Mouse (Mus musculus) neural tube, embryonic 11.5 days (tissue): Measurements from ENCODE around the gene Zfp710. TPM values are rescaled to one million over a fixed set of nuclear protein-coding genes. Genes with fewer than 3 reads are reported as not detected.
A peak's percentile ranks its signal among the peaks of the same experiment; 100 is the strongest.

Experiments used
- ATAC-seq: fragments of 200-750 bp; cut with Nextera tagmentation; 2 replicates; pipeline ENCODE4 v1.8.0; 2017; ENCODE audit warnings: moderate number of reproducible peaks, mild to moderate bottlenecking, moderate TSS enrichment, moderate library complexity; ENCODE audit not compliant: insufficient read depth, low FRiP score, low TSS enrichment
- DNase-seq: peaks from one replicate; pipeline ENCODE4 v3.0.0-alpha.2; 2015; ENCODE audit warnings: low spot score
- H3K27ac ChIP-seq: fragments of 300-500 bp; sonication (generic); 2 replicates; pipeline ENCODE4 v1.5.1; 2014; ENCODE audit warnings: low read depth, mild to moderate bottlenecking, low read length
- H3K27me3 ChIP-seq: fragments of 300-500 bp; sonication (generic); 2 replicates; pipeline ENCODE4 v1.6.1; 2014; ENCODE audit warnings: mild to moderate bottlenecking, low read length, mixed read lengths; ENCODE audit not compliant: control insufficient read depth, insufficient read depth
- H3K36me3 ChIP-seq: fragments of 300-500 bp; sonication (generic); 2 replicates; pipeline ENCODE4 v1.6.1; 2014; ENCODE audit warnings: mild to moderate bottlenecking, low read length, moderate library complexity, mixed read lengths; ENCODE audit not compliant: control insufficient read depth, insufficient read depth
- H3K4me1 ChIP-seq: fragments of 300-500 bp; sonication (generic); 2 replicates; pipeline ENCODE4 v1.6.1; 2014; ENCODE audit warnings: low read length, mixed read lengths; ENCODE audit not compliant: control insufficient read depth, insufficient read depth
- H3K4me2 ChIP-seq: fragments of 300-500 bp; sonication (generic); 2 replicates; pipeline ENCODE4 v1.6.1; 2014; ENCODE audit warnings: low read depth, mild to moderate bottlenecking, moderate library complexity
- H3K4me3 ChIP-seq: fragments of 300-500 bp; sonication (generic); 2 replicates; pipeline ENCODE4 v1.5.1; 2014; ENCODE audit warnings: low read depth, low read length
- H3K9ac ChIP-seq: fragments of 300-500 bp; sonication (generic); 2 replicates; pipeline ENCODE4 v1.6.1; 2014; ENCODE audit warnings: mild to moderate bottlenecking, low read length
- H3K9me3 ChIP-seq: fragments of 300-500 bp; sonication (generic); 2 replicates; pipeline ENCODE4 v1.6.1; 2016; ENCODE audit warnings: low read length; ENCODE audit not compliant: control insufficient read depth
- WGBS: fragments of 180-500 bp; shearing (Covaris S2); extraction: QIAGEN DNeasy Blood & Tissue Kit; methylation state at CpG from one replicate; pipeline ENCODE4 v1.1.7; 2014; 5-methylcytosine and 5-hydroxymethylcytosine counted together
- polyA plus RNA-seq: library from polyadenylated mRNA; unstranded; fragments of >200 nt; fragmentation: Nextera tagmentation; extraction: Ambion mirVana; gene quantifications from 2 replicates; pipeline ENCODE4 v1.2.1, GENCODE M21; 2014

Gene Zfp710
- polyA plus RNA-seq, 1 experiment from 2014 or later = 21.9 TPM

DNA sequence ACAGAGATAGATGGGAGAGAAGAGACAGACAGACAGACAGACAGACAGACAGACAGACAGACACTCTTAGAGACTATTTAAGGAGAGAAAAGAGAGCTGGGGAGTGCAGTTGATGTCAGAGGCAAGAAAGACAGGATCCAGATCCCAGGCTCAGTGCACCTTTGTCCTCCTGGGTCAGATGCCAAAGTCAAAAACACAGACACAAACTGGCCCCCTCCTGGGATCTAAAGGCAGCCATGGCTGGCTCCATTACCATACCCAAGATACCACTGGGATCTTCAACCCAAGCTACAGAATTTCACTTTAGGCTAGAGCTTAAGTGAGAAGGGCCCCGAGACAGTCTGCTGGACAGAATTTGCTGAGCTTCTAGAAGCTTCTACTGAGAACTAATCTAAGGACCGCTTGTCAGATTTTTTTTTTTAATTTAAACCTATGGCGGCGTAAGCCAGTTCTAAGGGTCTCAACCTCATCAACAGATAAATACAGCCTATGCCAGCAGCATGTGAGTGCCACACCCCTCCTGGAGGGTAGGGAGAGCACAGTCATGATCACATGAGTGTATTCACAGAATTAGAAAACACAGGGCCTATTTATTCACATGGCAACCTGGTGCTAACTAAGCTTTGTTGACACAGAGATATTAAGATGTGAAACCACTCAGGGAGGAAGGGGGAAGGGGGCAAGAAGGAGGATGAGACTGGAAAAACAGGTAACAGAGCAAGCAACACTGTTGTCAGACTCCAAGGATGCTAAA, 81.2 kb downstream of the Zfp710 start:
- H3K36me3 ChIP-seq = peaks cover 8% of the 10 kb centered on the region; the same call in 1 of the 2 replicates
- WGBS = 93% methylated on average over 4 of the region's 4 CpGs
- H3K9me3 ChIP-seq = no peaks in the 10 kb centered on the region
- H3K27me3 ChIP-seq = no peaks in the 10 kb centered on the region
- no peak overlapping the region for H3K27ac ChIP-seq
- H3K4me1 ChIP-seq = no peaks in the 10 kb centered on the region
- DNase-seq (no peak), ATAC-seq (no peak)
- H3K9ac ChIP-seq = no peak overlapping the region
- no peak overlapping the region for H3K4me2 ChIP-seq
- no peak overlapping the region for H3K4me3 ChIP-seq

DNA sequence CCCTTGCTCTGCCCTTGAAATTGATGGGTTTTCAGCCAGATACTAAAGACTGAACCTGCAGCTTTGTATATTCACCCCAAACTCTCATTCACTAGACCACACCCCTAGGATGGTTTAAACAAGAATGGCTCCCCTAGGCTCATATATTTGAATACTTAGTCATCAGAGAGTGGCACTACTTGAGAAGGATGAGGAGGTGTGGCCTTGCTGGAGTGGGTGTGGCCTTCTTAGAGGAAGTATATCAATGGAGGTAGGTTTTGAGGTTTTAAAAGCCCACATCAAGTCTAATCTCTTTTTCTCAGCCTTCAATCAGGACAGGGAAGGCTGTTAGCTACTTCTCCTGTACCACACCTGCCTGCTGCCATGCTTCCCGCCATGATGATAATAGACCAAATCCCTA, 81.8 kb downstream of the Zfp710 start:
- no peaks in the 10 kb centered on the region; the same call in 1 of the 2 replicates for H3K4me1 ChIP-seq
- 0 out of 2 replicates have a peak, but pooled peaks cover 4% of the 10 kb centered on the region for H3K36me3 ChIP-seq
- no peak overlapping the region for H3K4me2 ChIP-seq
- ATAC-seq = no peak
- H3K27me3 ChIP-seq = no peaks in the 10 kb centered on the region
- H3K27ac ChIP-seq = no peak overlapping the region
- no peak overlapping the region for H3K4me3 ChIP-seq
- no peak overlapping the region for H3K9ac ChIP-seq
- H3K9me3 ChIP-seq = no peaks in the 10 kb centered on the region
- 100% methylated on average over 1 of the region's 1 CpGs for WGBS
- no peak for DNase-seq

DNA sequence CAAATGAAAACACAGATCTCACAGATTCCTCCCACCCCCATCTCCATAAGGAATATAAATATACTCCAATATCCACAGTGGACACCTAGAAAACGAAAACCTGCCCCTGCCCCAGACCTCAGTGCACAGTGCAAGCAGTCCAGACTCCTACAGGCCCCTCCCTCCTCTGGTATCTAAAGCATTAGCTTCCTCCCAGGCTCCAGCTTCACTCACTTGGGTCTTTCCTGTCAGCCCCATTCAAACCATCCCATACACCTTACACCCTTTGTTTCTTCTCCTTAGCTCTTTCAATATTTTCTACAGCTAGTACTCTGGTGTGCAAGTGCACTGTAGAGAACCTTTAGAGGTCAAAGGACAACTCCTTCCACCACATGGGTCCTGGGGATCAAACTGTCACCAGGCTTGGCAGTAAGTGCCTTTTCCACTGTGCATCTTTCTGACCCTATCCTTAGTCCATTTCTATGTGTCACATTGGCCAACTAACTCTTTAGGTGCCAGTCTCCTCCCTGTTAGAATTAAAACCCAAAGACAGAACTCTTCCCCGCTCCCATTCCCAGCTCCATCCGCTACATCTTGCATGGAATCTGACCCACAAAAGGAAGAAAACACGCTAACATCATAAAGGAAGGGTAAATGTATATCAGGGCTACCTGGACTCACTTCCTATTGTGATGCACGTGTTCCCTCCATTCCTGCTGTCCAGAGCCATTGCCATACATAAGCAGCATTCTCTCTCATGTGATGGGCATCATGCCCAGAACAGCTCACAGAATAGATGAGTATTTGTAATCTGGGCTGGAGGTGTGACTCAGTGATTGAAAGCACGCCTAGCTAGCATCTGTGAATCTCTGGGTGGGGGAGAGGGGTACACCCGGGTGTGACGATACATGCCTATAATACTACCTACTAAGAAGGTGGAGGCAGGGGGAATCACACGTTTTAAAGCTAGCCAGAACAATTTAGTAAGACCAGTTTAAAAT, 86.7 kb downstream of the Zfp710 start:
- Histone ChIP-seq H3K4me2 (no peak overlapping the region), H3K9me3 (no peaks in the 10 kb centered on the region), H3K4me3 (no peak overlapping the region), H3K27me3 (no peaks in the 10 kb centered on the region), H3K9ac (no peak overlapping the region), H3K27ac (no peak overlapping the region), H3K36me3 (0 out of 2 replicates have a peak, but pooled peaks cover 2% of the 10 kb centered on the region), H3K4me1 (peaks cover 16% of the 10 kb centered on the region)
- ATAC-seq (no peak), DNase-seq (no peak)
- WGBS = 88% methylated on average over 9 of the region's 9 CpGs

DNA sequence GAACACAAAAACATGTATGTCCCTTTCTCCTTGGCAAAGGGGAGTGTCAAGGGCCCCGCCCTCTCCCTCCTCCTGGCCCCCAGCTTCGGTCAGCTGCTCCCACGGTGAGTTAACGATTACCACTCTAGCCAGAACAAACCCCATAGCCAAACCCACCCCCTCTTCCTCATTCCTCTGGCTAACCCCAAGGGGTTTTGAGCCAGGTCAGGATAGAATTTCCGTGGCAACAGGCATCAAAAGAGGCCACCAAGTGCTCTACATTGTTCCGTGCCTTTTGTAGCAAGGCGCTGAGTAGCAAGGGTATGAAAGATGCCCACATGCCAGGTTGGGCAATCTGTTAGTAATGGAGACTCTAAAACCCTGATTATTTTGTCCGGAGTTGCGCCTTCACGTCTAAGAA, 89.4 kb downstream of the Zfp710 start:
- Histone ChIP-seq H3K4me1 (peaks cover 16% of the 10 kb centered on the region), H3K27me3 (no peaks in the 10 kb centered on the region), H3K4me3 (peak overlapping the region; percentile 98), H3K4me2 (peak overlapping the region; percentile 85), H3K27ac (peak overlapping the region; percentile 90), H3K9me3 (no peaks in the 10 kb centered on the region), H3K9ac (peak overlapping the region; percentile 97), H3K36me3 (no peaks in the 10 kb centered on the region)
- 5% methylated on average over 10 of the region's 10 CpGs for WGBS
- peak; percentile 33 for DNase-seq
- ATAC-seq = 0 out of 2 replicates have a peak, but pooled peaks have one; percentile 17

DNA sequence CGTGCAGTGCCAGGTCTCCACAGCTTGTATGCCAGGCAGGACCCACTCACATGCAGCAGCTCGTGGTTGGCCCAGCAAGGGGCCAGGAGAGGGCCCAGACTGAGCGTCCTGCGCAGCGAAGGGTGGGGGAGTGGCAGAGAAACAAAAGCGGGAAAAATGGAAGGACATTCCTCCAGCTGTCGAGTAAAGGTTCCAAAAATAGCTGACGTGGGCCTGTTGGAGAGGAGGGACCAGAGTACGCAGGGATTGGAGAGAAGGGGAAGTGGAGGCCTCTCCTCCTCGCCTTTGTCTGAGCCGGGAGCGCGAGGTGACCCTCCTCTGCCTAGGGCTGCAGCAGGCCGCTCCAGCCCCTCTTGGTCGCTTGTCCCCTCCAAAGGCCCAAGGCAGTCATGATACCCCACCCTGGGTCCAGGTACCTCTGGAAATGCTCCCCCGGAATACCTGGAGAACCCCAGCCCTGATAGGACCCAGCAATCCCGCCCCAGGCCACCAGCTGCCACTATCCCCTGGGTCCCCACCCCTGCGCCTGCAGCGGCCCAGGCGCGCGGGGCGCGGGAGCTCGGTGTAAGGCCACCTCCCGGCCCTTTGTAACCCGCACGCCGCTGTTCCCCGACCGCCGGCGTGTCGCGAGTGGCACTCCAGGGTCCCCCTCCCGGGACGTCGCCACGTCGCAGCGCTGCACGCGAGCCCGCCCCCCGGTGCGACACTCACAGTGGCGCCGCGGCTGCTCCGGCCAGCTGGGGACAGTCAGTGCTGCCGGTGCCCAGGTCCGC, 90.0 kb downstream of the Zfp710 start:
- Histone ChIP-seq H3K27ac (peak overlapping the region; percentile 90), H3K9me3 (no peaks in the 10 kb centered on the region), H3K4me3 (peak overlapping the region; percentile 98), H3K36me3 (no peaks in the 10 kb centered on the region), H3K4me2 (peak overlapping the region; percentile 85), H3K4me1 (peaks cover 16% of the 10 kb centered on the region), H3K9ac (peak overlapping the region; percentile 97), H3K27me3 (no peaks in the 10 kb centered on the region)
- WGBS = 1% methylated on average over 52 of the region's 52 CpGs
- DNase-seq (peak; percentile 79), ATAC-seq (peak; percentile 72)

DNA sequence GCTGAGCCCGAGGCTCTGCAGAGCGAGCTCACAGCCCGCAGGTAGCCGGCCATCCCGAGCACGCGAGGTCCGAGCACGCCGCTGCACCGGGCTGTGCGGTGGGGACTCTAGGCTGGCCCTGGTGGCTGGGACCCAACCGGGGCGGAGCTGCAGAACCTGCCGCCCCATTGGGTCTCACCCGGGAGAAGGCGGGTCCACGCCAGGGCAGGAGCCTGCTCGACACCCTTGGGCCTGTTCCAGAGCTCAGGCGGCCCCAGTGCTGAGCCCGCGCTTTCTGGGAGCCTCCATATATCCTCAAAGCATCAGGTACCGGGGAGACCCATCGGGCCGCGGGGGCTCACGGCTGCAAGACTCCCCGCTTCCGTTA, 90.6 kb downstream of the Zfp710 start, which contains the start of gene Idh2:
TSS of gene Idh2 (minus strand) at position 169 of the 367 bp plus-strand sequence.
- no peaks in the 10 kb centered on the region for H3K27me3 ChIP-seq
- H3K36me3 ChIP-seq = no peaks in the 10 kb centered on the region
- peak; percentile 90 for DNase-seq
- peak within 1 kb of the TSS; percentile 90 for H3K27ac ChIP-seq
- H3K4me2 ChIP-seq = peak within 1 kb of the TSS; percentile 85
- ATAC-seq = peak; percentile 96
- peak within 1 kb of the TSS; percentile 98 for H3K4me3 ChIP-seq
- H3K9me3 ChIP-seq = no peaks in the 10 kb centered on the region
- H3K9ac ChIP-seq = peak within 1 kb of the TSS; percentile 97
- WGBS = under 1% methylated on average over 28 of the region's 29 CpGs
- peaks cover 16% of the 10 kb centered on the region for H3K4me1 ChIP-seq

DNA sequence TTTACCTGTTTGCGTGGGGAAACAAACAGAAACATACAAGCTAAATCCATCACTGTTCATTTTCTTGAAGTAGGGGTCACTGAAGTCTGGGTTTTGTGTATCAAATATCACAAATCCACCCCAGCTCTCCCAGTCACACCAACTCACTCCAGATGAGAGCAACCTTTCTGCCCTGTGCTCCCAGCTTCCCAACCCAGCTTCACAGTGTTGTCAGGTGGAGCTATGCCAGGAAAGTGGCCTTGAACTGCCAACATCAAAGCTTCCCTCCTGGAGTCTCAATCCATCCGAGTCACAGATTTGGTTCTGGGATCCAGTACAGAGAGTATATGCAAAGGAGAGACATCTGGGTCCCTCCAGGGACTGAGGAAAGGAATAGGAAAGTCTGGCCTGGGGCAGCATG, 91.5 kb downstream of the Zfp710 start:
- Histone ChIP-seq H3K4me3 (no peak overlapping the region), H3K9me3 (no peaks in the 10 kb centered on the region), H3K27ac (no peak overlapping the region), H3K4me2 (no peak overlapping the region; the same call in 1 of the 2 replicates), H3K4me1 (peaks cover 16% of the 10 kb centered on the region), H3K9ac (peak overlapping the region; percentile 97; the same call in 1 of the 2 replicates), H3K36me3 (no peaks in the 10 kb centered on the region), H3K27me3 (no peaks in the 10 kb centered on the region)
- ATAC-seq = no peak
- no peak for DNase-seq
- 77% methylated on average over 2 of the region's 2 CpGs for WGBS

DNA sequence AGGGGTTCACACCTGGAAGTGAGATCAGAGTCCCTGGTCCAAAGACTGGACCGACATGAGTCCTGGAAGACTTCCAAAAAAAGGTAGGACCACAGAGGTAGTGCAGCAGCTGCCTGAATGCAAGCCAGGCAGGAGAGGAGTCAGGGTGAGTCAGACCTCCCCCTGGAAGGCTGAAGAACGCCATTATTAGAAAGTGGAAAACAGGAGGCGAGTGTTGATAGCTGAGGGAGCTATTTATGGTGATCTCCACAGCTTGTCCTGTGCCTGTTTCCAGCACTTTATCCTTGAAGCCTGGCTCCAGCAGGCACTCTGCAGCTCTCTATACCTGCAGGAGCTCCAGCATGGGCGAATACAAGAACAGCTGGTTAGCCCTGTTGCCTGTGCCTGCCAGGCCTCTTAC, 94.6 kb downstream of the Zfp710 start:
- WGBS = 78% methylated on average over 4 of the region's 4 CpGs
- Histone ChIP-seq H3K9ac (no peak overlapping the region), H3K27ac (no peak overlapping the region), H3K27me3 (no peaks in the 10 kb centered on the region), H3K4me2 (no peak overlapping the region), H3K4me3 (no peak overlapping the region), H3K36me3 (no peaks in the 10 kb centered on the region), H3K9me3 (no peaks in the 10 kb centered on the region), H3K4me1 (peaks cover 9% of the 10 kb centered on the region; the same call in 1 of the 2 replicates)
- DNase-seq (no peak), ATAC-seq (no peak)
